Comparison of ENCODE assay signal across 27 mouse cellular contexts in genomic region chr17:29482632-29483031, GRCm38 (mm10). TPM values are rescaled to one million over a fixed set of nuclear protein-coding genes. Genes with fewer than 3 reads are reported as not detected.
DNase-seq lines count a peak whose midpoint lies in the region; ATAC-seq and TF ChIP-seq lines count a peak whose summit lies in the region.
"Had no signal": no experiment of that assay in that cellular context is flagged by ENCODE, and none has a peak within 500 bp of the region (broad histone marks: within the 10 kb centered on the region; RNA-seq: fewer than 3 reads in every experiment).

No protein-coding gene starts in this region.

- DNase-seq in gastrocnemius, adult 2 months, result no peak
- no peak for DNase-seq in gastrocnemius, postnatal 25 days
- DNase-seq in lung, adult 2 months, result no peak
- DNase-seq in lung, postnatal 4 days, result no peak
- DNase-seq in ES-E14 (ENCODE audit: low read depth, low spot score), result no peak
- no peak for DNase-seq in urinary bladder, postnatal 36 days (ENCODE audit: low spot score in 2 of 2)
- DNase-seq: adrenal gland, postnatal 36 days; cerebellum, adult 11-12 months; cerebellum, postnatal 14 days; heart, postnatal 36 days; kidney, adult 8-10 months; kidney, postnatal 25 days; right cerebral cortex, postnatal 14 days; spleen, adult 18-20 months; thymus, postnatal 4 days had no signal

- no peak overlapping the region for H3K4me2 ChIP-seq in hindbrain, embryonic 16.5 days (ENCODE audit: low read length)
- H3K4me2 ChIP-seq: heart, embryonic 15.5 days; hindbrain, embryonic 13.5 days; limb, embryonic 12.5 days; midbrain, embryonic 13.5 days; neural tube, embryonic 12.5 days had no signal

- WGBS in lung, adult 2 months, result 89% methylated on average over 7 of the region's 7 CpGs
- 93% methylated on average over 7 of the region's 7 CpGs for WGBS in small intestine, adult 2 months
- 92% methylated on average over 7 of the region's 7 CpGs for WGBS in hindbrain, embryonic 16.5 days

- H3K9me3 ChIP-seq in ES-E14 (ENCODE audit: control insufficient read depth, insufficient read depth, low read depth, low read length), result no peaks in the 10 kb centered on the region
- no peaks in the 10 kb centered on the region; the same call in 1 of the 2 replicates for H3K9me3 ChIP-seq in hindbrain, embryonic 16.5 days (ENCODE audit: control insufficient read depth, low read length)
- H3K9me3 ChIP-seq: heart, embryonic 15.5 days; hindbrain, embryonic 13.5 days; midbrain, embryonic 13.5 days had no signal

- in situ Hi-C loops in ES-E14 (cut with MboI; ENCODE audit: low sequenced_read_pairs in 2 of 2, unreplicated experiment in 2 of 2), result no loop called here

- intact Hi-C loops in gastrocnemius, adult 2 months (cut with DNase I), result no loop called here

- H3K4me3 ChIP-seq in gastrocnemius, adult 2 months, result no peak overlapping the region
- no peak overlapping the region for H3K4me3 ChIP-seq in lung, adult 2 months (replicated peaks; ENCODE audit: extremely low read depth, low read depth, low read length)
- no peak overlapping the region for H3K4me3 ChIP-seq in ES-E14 (ENCODE audit: insufficient read depth in 1 of 2, low read depth in 1 of 2, low read length in 2 of 2, poor library complexity in 1 of 2, severe bottlenecking in 1 of 2)
- no peak overlapping the region for H3K4me3 ChIP-seq in small intestine, adult 2 months (ENCODE audit: low read depth, low read length)
- H3K4me3 ChIP-seq in hindbrain, embryonic 16.5 days (ENCODE audit: low read length), result no peak overlapping the region
- H3K4me3 ChIP-seq: forebrain, embryonic 10.5 days; heart, embryonic 15.5 days; hindbrain, embryonic 13.5 days; layer of hippocampus, adult 2 months; limb, embryonic 12.5 days; megakaryocyte, embryonic 14.5 days; midbrain, embryonic 13.5 days; neural tube, embryonic 12.5 days had no signal

- TF ChIP-seq CTCF in gastrocnemius, adult 2 months (IDR thresholded peaks at IDR 0.05), result peak; percentile 11; the same call in 1 of the 2 replicates
- TF ChIP-seq CTCF in lung, adult 2 months (IDR thresholded peaks at IDR 0.05; ENCODE audit: insufficient read depth, low read length), result 0 out of 2 replicates have a peak, but pooled peaks have one; percentile 6
- peak; percentile 29; the same call in 1 of the 2 replicates for TF ChIP-seq CTCF in small intestine, adult 2 months (IDR thresholded peaks at IDR 0.05; ENCODE audit: extremely low read depth, insufficient read length, insufficient replicate concordance, low read depth, low read length)

- no peak overlapping the region for H3K27ac ChIP-seq in gastrocnemius, adult 2 months
- no peak overlapping the region for H3K27ac ChIP-seq in ES-E14 (ENCODE audit: insufficient read depth, low read depth, low read length, poor library complexity, severe bottlenecking)
- peak overlapping the region; percentile 64; the same call in 1 of the 2 replicates for H3K27ac ChIP-seq in small intestine, adult 2 months (ENCODE audit: insufficient read depth, low read depth, low read length)
- no peak overlapping the region for H3K27ac ChIP-seq in hindbrain, embryonic 16.5 days (ENCODE audit: low read depth, low read length)
- H3K27ac ChIP-seq: forebrain, embryonic 10.5 days; heart, embryonic 15.5 days; hindbrain, embryonic 13.5 days; layer of hippocampus, adult 2 months; limb, embryonic 12.5 days; midbrain, embryonic 13.5 days; neural tube, embryonic 12.5 days had no signal

- no peak for ATAC-seq in hindbrain, embryonic 16.5 days
- ATAC-seq: forebrain, embryonic 16.5 days; inflammation-experienced regulatory T-cells, adult 6 months; midbrain, embryonic 13.5 days had no signal

- no peak for TF ChIP-seq POLR2A in lung, adult 2 months (IDR thresholded peaks at IDR 0.05; ENCODE audit: borderline replicate concordance, extremely low read depth, low read depth, low read length)
- no peak for TF ChIP-seq POLR2A in small intestine, adult 2 months (IDR thresholded peaks at IDR 0.05; ENCODE audit: low read depth, low read length)

- no peak overlapping the region for H3K9ac ChIP-seq in ES-E14 (ENCODE audit: insufficient read depth, low read depth, low read length, poor library complexity, severe bottlenecking)
- H3K9ac ChIP-seq in hindbrain, embryonic 16.5 days (ENCODE audit: low read depth, low read length), result no peak overlapping the region
- H3K9ac ChIP-seq: heart, embryonic 15.5 days; hindbrain, embryonic 13.5 days; limb, embryonic 12.5 days; midbrain, embryonic 13.5 days; neural tube, embryonic 12.5 days had no signal

- H3K4me1 ChIP-seq in lung, adult 2 months (ENCODE audit: control insufficient read depth, insufficient read depth, low read length), result no peaks in the 10 kb centered on the region
- H3K4me1 ChIP-seq in ES-E14 (ENCODE audit: control insufficient read depth in 2 of 2, insufficient read depth in 2 of 2, low read length in 2 of 2, poor library complexity in 1 of 2), result peaks cover 8 to 12% of the 10 kb centered on the region in 2 experiments; a peak in 3 of 4 replicates
- H3K4me1 ChIP-seq in small intestine, adult 2 months (ENCODE audit: control insufficient read depth, insufficient read depth, insufficient read length, low read length), result peaks cover 18% of the 10 kb centered on the region; the same call in 1 of the 2 replicates
- no peaks in the 10 kb centered on the region for H3K4me1 ChIP-seq in hindbrain, embryonic 16.5 days (ENCODE audit: control insufficient read depth, insufficient read depth, low read depth, low read length)
- H3K4me1 ChIP-seq: hindbrain, embryonic 13.5 days; limb, embryonic 12.5 days; midbrain, embryonic 13.5 days; neural tube, embryonic 12.5 days had no signal

- no peaks in the 10 kb centered on the region for H3K36me3 ChIP-seq in ES-E14 (ENCODE audit: control insufficient read depth, insufficient read depth, low read length, poor library complexity, severe bottlenecking)
- H3K36me3 ChIP-seq in small intestine, adult 2 months (ENCODE audit: control insufficient read depth, insufficient read depth, low read length), result no peaks in the 10 kb centered on the region
- no peaks in the 10 kb centered on the region for H3K36me3 ChIP-seq in hindbrain, embryonic 16.5 days (ENCODE audit: control insufficient read depth, insufficient read depth, low read length)
- H3K36me3 ChIP-seq: heart, embryonic 15.5 days; hindbrain, embryonic 13.5 days; limb, embryonic 12.5 days; midbrain, embryonic 13.5 days; neural tube, embryonic 12.5 days had no signal

- no peaks in the 10 kb centered on the region for H3K27me3 ChIP-seq in small intestine, adult 2 months (ENCODE audit: control insufficient read depth, insufficient read depth, low read length)
- H3K27me3 ChIP-seq in hindbrain, embryonic 16.5 days (replicated peaks; ENCODE audit: control insufficient read depth, insufficient read depth, low read length), result no peaks in the 10 kb centered on the region
- H3K27me3 ChIP-seq: heart, embryonic 15.5 days; hindbrain, embryonic 13.5 days; limb, embryonic 12.5 days; megakaryocyte, embryonic 14.5 days; midbrain, embryonic 13.5 days; neural tube, embryonic 12.5 days had no signal

TF ChIP-seq in ES-E14, 5 proteins besides CTCF, POLR2A, EP300 and RAD21:
- TF ChIP-seq ZC3H11A (IDR thresholded peaks at IDR 0.05; ENCODE audit: borderline replicate concordance, low read depth, low read length), result 0 out of 2 replicates have a peak, but pooled peaks have one; percentile 10
- no peak for TF ChIP-seq MAFK (IDR thresholded peaks at IDR 0.05; ENCODE audit: insufficient read depth, low read depth, low read length)
TF ChIP-seq in ES-E14: peak in this region for 1.

RNA-seq across cellular contexts. Expression of gene Pim1, which starts 7.9 kb away (rescaled TPM):
- 10 to 100 TPM; 13.8 to 35.2 TPM for total RNA-seq in gastrocnemius, adult 2 months (2021)
- 10 to 100 TPM; 11.1 to 17.5 TPM for total RNA-seq in gastrocnemius, postnatal 25 days (2021)
- 35.8 and 48.0 TPM in 2 replicates for polyA plus RNA-seq in lung, adult 2 months (2012; rRNA removed)
- 75.3 and 82.0 TPM in 2 replicates for total RNA-seq in ES-E14 (2012; rRNA removed)
- polyA plus RNA-seq in small intestine, adult 2 months (2012; rRNA removed), result 38.9 and 160 TPM in 2 replicates
- polyA plus RNA-seq in hindbrain, embryonic 16.5 days (2015; fragmentation: Nextera tagmentation; extraction: Ambion mirVana), result 7.2 and 8.2 TPM in 2 replicates
